Mouse (Mus musculus): ENCODE measurements around the gene Gm21083. TPM values are rescaled to one million over a fixed set of nuclear protein-coding genes. Genes with fewer than 3 reads are reported as not detected.
"Not testable (repeated sequence)": the region's sequence is repeated elsewhere in the genome, so short reads cannot be mapped to it uniquely, and the experiment has no call there.

The Gm21083 gene
- total and polyA plus RNA-seq, 3 experiments = not detected

- H3K9ac ChIP-seq (ENCODE audit: control insufficient read depth, low read depth, low read length, poor library complexity, severe bottlenecking); H3K36me3 ChIP-seq (ENCODE audit: control insufficient read depth in 1 of 2, insufficient read depth in 2 of 2, low read length in 2 of 2); H3K27ac ChIP-seq (ENCODE audit: control insufficient read depth, low read depth, low read length); H3K79me2 ChIP-seq (ENCODE audit: control insufficient read depth, insufficient read depth, low read length, poor library complexity); H3K27me3 ChIP-seq (ENCODE audit: control insufficient read depth in 1 of 2, insufficient read depth in 2 of 2, low read length in 2 of 2); H3K9me3 ChIP-seq (replicated peaks; ENCODE audit: insufficient read depth, low read length); H3K4me1 ChIP-seq (ENCODE audit: control insufficient read depth in 1 of 2, insufficient read depth in 2 of 2, low read length in 2 of 2); H3K4me3 ChIP-seq (ENCODE audit: control insufficient read depth in 1 of 2, insufficient read depth in 1 of 2, low read depth in 2 of 2, low read length in 2 of 2): not testable (repeated sequence)
- peak; percentile 46 for DNase-seq (ENCODE audit: low read depth, low spot score)
- peak in 1 of 3 experiments; percentile 22; a peak in 1 of 6 replicates for TF ChIP-seq CTCF (IDR thresholded peaks at IDR 0.05 in 2 of 3, conservative IDR thresholded peaks at IDR 0.05 in 1 of 3; ENCODE audit: control insufficient read depth in 1 of 3, insufficient read depth in 1 of 3, low read depth in 2 of 3, low read length in 3 of 3, poor library complexity in 1 of 3, severe bottlenecking in 1 of 3)
These were observed 23.2 kb downstream of the Gm21083 start for GRCm38 (mm10) chr5:15600342-15600741.

- not testable (repeated sequence) for H3K4me3 ChIP-seq (ENCODE audit: control insufficient read depth in 1 of 2, insufficient read depth in 1 of 2, low read depth in 2 of 2, low read length in 2 of 2); H3K9me3 ChIP-seq (replicated peaks; ENCODE audit: insufficient read depth, low read length); H3K27me3 ChIP-seq (ENCODE audit: control insufficient read depth in 1 of 2, insufficient read depth in 2 of 2, low read length in 2 of 2); H3K79me2 ChIP-seq (ENCODE audit: control insufficient read depth, insufficient read depth, low read length, poor library complexity); H3K9ac ChIP-seq (ENCODE audit: control insufficient read depth, low read depth, low read length, poor library complexity, severe bottlenecking); H3K4me1 ChIP-seq (ENCODE audit: control insufficient read depth in 1 of 2, insufficient read depth in 2 of 2, low read length in 2 of 2); DNase-seq (ENCODE audit: low read depth, low spot score); H3K27ac ChIP-seq (ENCODE audit: control insufficient read depth, low read depth, low read length); H3K36me3 ChIP-seq (ENCODE audit: control insufficient read depth in 1 of 2, insufficient read depth in 2 of 2, low read length in 2 of 2)
These were observed 24.3 kb downstream of the Gm21083 start for GRCm38 (mm10) chr5:15601481-15601880.

GRCm38 (mm10) chr5:15601960-15602359 lies 24.8 kb downstream of the Gm21083 start:
- not testable (repeated sequence) for H3K27me3 ChIP-seq (ENCODE audit: control insufficient read depth in 1 of 2, insufficient read depth in 2 of 2, low read length in 2 of 2); H3K9ac ChIP-seq (ENCODE audit: control insufficient read depth, low read depth, low read length, poor library complexity, severe bottlenecking); H3K27ac ChIP-seq (ENCODE audit: control insufficient read depth, low read depth, low read length); H3K4me3 ChIP-seq (ENCODE audit: control insufficient read depth in 1 of 2, insufficient read depth in 1 of 2, low read depth in 2 of 2, low read length in 2 of 2); H3K36me3 ChIP-seq (ENCODE audit: control insufficient read depth in 1 of 2, insufficient read depth in 2 of 2, low read length in 2 of 2); H3K79me2 ChIP-seq (ENCODE audit: control insufficient read depth, insufficient read depth, low read length, poor library complexity); H3K4me1 ChIP-seq (ENCODE audit: control insufficient read depth in 1 of 2, insufficient read depth in 2 of 2, low read length in 2 of 2); DNase-seq (ENCODE audit: low read depth, low spot score); H3K9me3 ChIP-seq (replicated peaks; ENCODE audit: insufficient read depth, low read length)

GRCm38 (mm10) chr5:15602424-15602947 lies 25.4 kb downstream of the Gm21083 start:
- H3K4me3 ChIP-seq (ENCODE audit: control insufficient read depth in 1 of 2, insufficient read depth in 1 of 2, low read depth in 2 of 2, low read length in 2 of 2); H3K9ac ChIP-seq (ENCODE audit: control insufficient read depth, low read depth, low read length, poor library complexity, severe bottlenecking); H3K9me3 ChIP-seq (replicated peaks; ENCODE audit: insufficient read depth, low read length); H3K4me1 ChIP-seq (ENCODE audit: control insufficient read depth in 1 of 2, insufficient read depth in 2 of 2, low read length in 2 of 2); DNase-seq (ENCODE audit: low read depth, low spot score); H3K27me3 ChIP-seq (ENCODE audit: control insufficient read depth in 1 of 2, insufficient read depth in 2 of 2, low read length in 2 of 2); H3K79me2 ChIP-seq (ENCODE audit: control insufficient read depth, insufficient read depth, low read length, poor library complexity); H3K36me3 ChIP-seq (ENCODE audit: control insufficient read depth in 1 of 2, insufficient read depth in 2 of 2, low read length in 2 of 2); H3K27ac ChIP-seq (ENCODE audit: control insufficient read depth, low read depth, low read length): not testable (repeated sequence)

- not testable (repeated sequence) for H3K27ac ChIP-seq (ENCODE audit: control insufficient read depth, low read depth, low read length); H3K9me3 ChIP-seq (replicated peaks; ENCODE audit: insufficient read depth, low read length); H3K36me3 ChIP-seq (ENCODE audit: control insufficient read depth in 1 of 2, insufficient read depth in 2 of 2, low read length in 2 of 2); H3K4me3 ChIP-seq (ENCODE audit: control insufficient read depth in 1 of 2, insufficient read depth in 1 of 2, low read depth in 2 of 2, low read length in 2 of 2); H3K27me3 ChIP-seq (ENCODE audit: control insufficient read depth in 1 of 2, insufficient read depth in 2 of 2, low read length in 2 of 2); H3K4me1 ChIP-seq (ENCODE audit: control insufficient read depth in 1 of 2, insufficient read depth in 2 of 2, low read length in 2 of 2); H3K79me2 ChIP-seq (ENCODE audit: control insufficient read depth, insufficient read depth, low read length, poor library complexity); DNase-seq (ENCODE audit: low read depth, low spot score); H3K9ac ChIP-seq (ENCODE audit: control insufficient read depth, low read depth, low read length, poor library complexity, severe bottlenecking)
These were observed 25.9 kb downstream of the Gm21083 start for GRCm38 (mm10) chr5:15603008-15603407.

- not testable (repeated sequence) for H3K4me1 ChIP-seq (ENCODE audit: control insufficient read depth in 1 of 2, insufficient read depth in 2 of 2, low read length in 2 of 2); H3K4me3 ChIP-seq (ENCODE audit: control insufficient read depth in 1 of 2, insufficient read depth in 1 of 2, low read depth in 2 of 2, low read length in 2 of 2); H3K9ac ChIP-seq (ENCODE audit: control insufficient read depth, low read depth, low read length, poor library complexity, severe bottlenecking); DNase-seq (ENCODE audit: low read depth, low spot score); H3K36me3 ChIP-seq (ENCODE audit: control insufficient read depth in 1 of 2, insufficient read depth in 2 of 2, low read length in 2 of 2); H3K9me3 ChIP-seq (replicated peaks; ENCODE audit: insufficient read depth, low read length); H3K27me3 ChIP-seq (ENCODE audit: control insufficient read depth in 1 of 2, insufficient read depth in 2 of 2, low read length in 2 of 2); H3K27ac ChIP-seq (ENCODE audit: control insufficient read depth, low read depth, low read length); H3K79me2 ChIP-seq (ENCODE audit: control insufficient read depth, insufficient read depth, low read length, poor library complexity)
These were observed 26.5 kb downstream of the Gm21083 start for GRCm38 (mm10) chr5:15603585-15603984.

GRCm38 (mm10) chr5:15606677-15607076 lies 29.5 kb downstream of the Gm21083 start:
- not testable (repeated sequence) for H3K79me2 ChIP-seq (ENCODE audit: control insufficient read depth, insufficient read depth, low read length, poor library complexity); H3K4me1 ChIP-seq (ENCODE audit: control insufficient read depth in 1 of 2, insufficient read depth in 2 of 2, low read length in 2 of 2); DNase-seq (ENCODE audit: low read depth, low spot score); H3K9ac ChIP-seq (ENCODE audit: control insufficient read depth, low read depth, low read length, poor library complexity, severe bottlenecking); H3K4me3 ChIP-seq (ENCODE audit: control insufficient read depth in 1 of 2, insufficient read depth in 1 of 2, low read depth in 2 of 2, low read length in 2 of 2); H3K27me3 ChIP-seq (ENCODE audit: control insufficient read depth in 1 of 2, insufficient read depth in 2 of 2, low read length in 2 of 2); H3K36me3 ChIP-seq (ENCODE audit: control insufficient read depth in 1 of 2, insufficient read depth in 2 of 2, low read length in 2 of 2); H3K27ac ChIP-seq (ENCODE audit: control insufficient read depth, low read depth, low read length); H3K9me3 ChIP-seq (replicated peaks; ENCODE audit: insufficient read depth, low read length)

All from MEL (cell line).